Mouse (Mus musculus) cortical plate, adult 2 months (tissue): ENCODE measurements around the gene Ccdc152. TPM values are rescaled to one million over a fixed set of nuclear protein-coding genes. Genes with fewer than 3 reads are reported as not detected.

Source experiments
- H3K27ac ChIP-seq: fragments of 200-500 bp; 2 replicates; pipeline ENCODE4 v1.5.1; 2012; ENCODE audit warnings: low read length, control low read depth, inconsistent platforms; ENCODE audit not compliant: insufficient read depth
- H3K4me1 ChIP-seq: fragments of 200-500 bp; 2 replicates; pipeline ENCODE4 v1.6.1; 2011; ENCODE audit warnings: low read length; ENCODE audit not compliant: control insufficient read depth, insufficient read depth
- H3K4me3 ChIP-seq: fragments of 200-500 bp; 2 replicates; pipeline ENCODE4 v1.5.1; 2011; ENCODE audit warnings: mild to moderate bottlenecking, low read length, control low read depth; ENCODE audit not compliant: insufficient read depth
- CTCF ChIP-seq: fragments of 200-500 bp; IDR thresholded peaks from 2 replicates; pipeline ENCODE4 v1.5.1; 2011; ENCODE audit warnings: mild to moderate bottlenecking, control low read depth, low read length; ENCODE audit not compliant: insufficient read depth; ENCODE audit errors: extremely low read depth
- POLR2A ChIP-seq: fragments of 200-500 bp; IDR thresholded peaks from 2 replicates; pipeline ENCODE4 v1.6.1; 2011; ENCODE audit warnings: mild to moderate bottlenecking, low read length, control low read depth; ENCODE audit not compliant: insufficient read depth; ENCODE audit errors: extremely low read depth
- polyA plus RNA-seq: library from polyadenylated mRNA; depleted of rRNA; stranded (reverse); fragments of >200 nt; gene quantifications from 2 replicates; pipeline ENCODE4 v1.2.3, GENCODE M21; 2012

Ccdc152 gene
- polyA plus RNA-seq, 1 experiment, result 1.4 TPM

GRCm38 (mm10) chr15:3319929-3320328, 16.6 kb upstream of the Ccdc152 start:
- Histone ChIP-seq H3K4me3 (no peak overlapping the region), H3K27ac (no peak overlapping the region), H3K4me1 (no peaks in the 10 kb centered on the region)
- TF ChIP-seq CTCF, result no peak
- no peak for TF ChIP-seq POLR2A

- Histone ChIP-seq H3K4me3 (no peak overlapping the region), H3K4me1 (no peaks in the 10 kb centered on the region), H3K27ac (no peak overlapping the region)
- no peak for TF ChIP-seq CTCF
- TF ChIP-seq POLR2A, result no peak
Measured at GRCm38 (mm10) chr15:3316617-3317016, 13.3 kb upstream of the Ccdc152 start.

DNA sequence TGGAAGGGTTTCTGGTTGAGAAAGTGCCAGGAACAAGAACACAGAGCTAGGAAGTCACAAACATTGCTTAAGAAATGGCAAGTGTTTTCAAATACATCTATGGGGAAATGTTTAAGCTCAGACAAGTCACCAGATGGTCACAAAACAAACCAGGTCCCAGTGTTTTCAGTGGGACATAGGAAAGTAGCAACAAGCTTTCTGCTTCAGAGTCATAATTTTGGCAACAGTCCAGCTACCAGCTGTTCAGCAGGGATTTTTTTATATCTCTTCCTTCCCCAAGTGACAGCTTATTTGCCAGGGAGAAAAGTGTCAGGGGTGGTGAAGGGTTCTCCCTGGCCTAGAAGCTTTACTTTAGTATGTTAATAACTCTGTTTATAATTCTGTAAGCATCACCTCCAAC, 9.6 kb upstream of the Ccdc152 start:
- no peaks in the 10 kb centered on the region for H3K4me1 ChIP-seq
- TF ChIP-seq CTCF (no peak), POLR2A (no peak)
- no peak overlapping the region for H3K4me3 ChIP-seq
- no peak overlapping the region for H3K27ac ChIP-seq

GRCm38 (mm10) chr15:3309856-3310255, 6.5 kb upstream of the Ccdc152 start:
- Histone ChIP-seq H3K4me3 (no peak overlapping the region), H3K27ac (no peak overlapping the region), H3K4me1 (no peaks in the 10 kb centered on the region)
- TF ChIP-seq POLR2A, result no peak
- TF ChIP-seq CTCF, result no peak

GRCm38 (mm10) chr15:3300361-3301100, 2.8 kb downstream of the Ccdc152 start:
- Histone ChIP-seq H3K4me3 (no peak overlapping the region), H3K27ac (no peak overlapping the region), H3K4me1 (no peaks in the 10 kb centered on the region)
- TF ChIP-seq POLR2A (no peak), CTCF (no peak)

- no peak overlapping the region for H3K4me3 ChIP-seq
- TF ChIP-seq POLR2A, result no peak
- TF ChIP-seq CTCF, result no peak
- H3K27ac ChIP-seq, result no peak overlapping the region
- H3K4me1 ChIP-seq, result no peaks in the 10 kb centered on the region
Measured at GRCm38 (mm10) chr15:3297615-3298014, 5.7 kb downstream of the Ccdc152 start.

DNA sequence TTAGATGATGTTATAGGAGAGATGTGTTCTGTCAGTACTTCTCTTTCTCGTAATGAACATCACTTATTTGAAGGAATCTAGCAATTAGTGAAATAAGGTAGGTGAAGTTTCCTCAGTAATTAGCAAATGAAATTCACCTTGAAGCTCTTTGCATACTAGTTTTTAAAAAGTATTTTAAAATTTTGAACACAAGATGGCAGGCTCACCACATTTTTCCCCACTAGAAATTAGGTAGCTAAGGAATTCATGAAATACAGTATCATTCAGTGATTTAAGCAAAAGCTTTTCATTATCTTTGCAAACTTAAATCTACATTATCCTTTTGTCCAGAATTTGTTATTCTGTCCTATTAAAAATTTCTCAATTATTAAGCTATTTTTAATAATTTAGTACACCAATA, 7.3 kb downstream of the Ccdc152 start:
- Histone ChIP-seq H3K4me1 (no peaks in the 10 kb centered on the region), H3K4me3 (no peak overlapping the region), H3K27ac (no peak overlapping the region)
- TF ChIP-seq CTCF (no peak), POLR2A (no peak)

- TF ChIP-seq POLR2A (no peak), CTCF (no peak)
Measured at GRCm38 (mm10) chr15:3293477-3293876, 9.8 kb downstream of the Ccdc152 start.

DNA sequence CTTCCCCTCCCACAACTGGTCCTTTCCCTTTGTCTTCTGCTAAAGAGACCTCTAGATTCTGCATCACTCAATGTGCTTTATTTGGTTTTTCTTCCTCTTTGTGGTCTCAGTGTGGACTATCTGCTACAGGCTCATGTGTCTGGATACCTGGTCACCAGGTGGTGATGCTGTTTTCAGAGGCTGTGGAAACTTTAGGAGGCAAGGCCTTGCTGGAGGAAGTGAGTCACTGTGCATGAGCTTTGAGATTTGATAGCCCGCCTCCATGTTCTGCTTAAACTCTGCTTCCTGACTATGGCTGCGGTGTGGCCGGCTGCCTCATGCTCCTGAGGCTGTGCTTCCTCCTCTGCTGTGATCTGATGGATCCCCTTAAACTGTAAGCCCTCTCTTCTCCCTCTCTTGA, 12.9 kb downstream of the Ccdc152 start:
- Histone ChIP-seq H3K4me1 (no peaks in the 10 kb centered on the region), H3K4me3 (no peak overlapping the region), H3K27ac (no peak overlapping the region)
- TF ChIP-seq POLR2A, result no peak
- TF ChIP-seq CTCF, result no peak

More at GRCm38 (mm10) chr15:3293477-3293876, 9.8 kb downstream of the Ccdc152 start:
- H3K4me3 ChIP-seq, result no peak overlapping the region
- no peaks in the 10 kb centered on the region for H3K4me1 ChIP-seq
- no peak overlapping the region for H3K27ac ChIP-seq

DNA sequence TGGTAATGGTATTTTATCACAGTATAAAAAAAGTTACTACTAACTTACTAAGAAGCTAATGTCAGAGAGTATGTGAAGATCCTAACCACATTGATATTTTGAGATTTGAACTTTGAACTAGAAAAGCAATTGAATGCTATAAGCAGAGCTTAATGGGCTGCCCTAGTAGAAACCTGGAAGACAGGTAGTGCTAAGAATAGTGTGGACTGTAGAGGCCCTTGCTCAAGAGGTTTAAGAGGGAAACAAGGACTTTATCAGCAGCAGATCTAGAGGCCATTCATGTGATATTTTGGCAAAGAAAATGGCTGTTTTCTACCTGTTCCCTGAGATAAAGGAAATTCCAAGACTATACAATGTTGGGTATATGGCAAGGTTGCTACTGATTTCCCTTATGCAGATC, 17.3 kb downstream of the Ccdc152 start:
- H3K4me1 ChIP-seq, result no peaks in the 10 kb centered on the region
- TF ChIP-seq CTCF (no peak), POLR2A (no peak)
- no peak overlapping the region for H3K4me3 ChIP-seq
- no peak overlapping the region for H3K27ac ChIP-seq
